Mouse (Mus musculus) embryonic facial prominence, embryonic 15.5 days (tissue): ENCODE results near the gene Peli1. TPM values are rescaled to one million over a fixed set of nuclear protein-coding genes. Genes with fewer than 3 reads are reported as not detected.
A peak's percentile ranks its signal among the peaks of the same experiment; 100 is the strongest.
"Not testable (repeated sequence)": the region's sequence is repeated elsewhere in the genome, so short reads cannot be mapped to it uniquely, and the experiment has no call there.

Experiments used
- ATAC-seq: fragments of 200-750 bp; cut with Nextera tagmentation; 2 replicates; pipeline ENCODE4 v1.8.0; 2017; ENCODE audit warnings: low read depth, moderate TSS enrichment; ENCODE audit not compliant: insufficient number of reproducible peaks, low FRiP score, low TSS enrichment
- H3K27ac ChIP-seq: fragments of 300-500 bp; sonication (generic); replicated peaks from 2 replicates; pipeline ENCODE4 v1.5.1; 2015; ENCODE audit warnings: mild to moderate bottlenecking, inconsistent platforms
- H3K27me3 ChIP-seq: fragments of 300-500 bp; sonication (generic); 2 replicates; pipeline ENCODE4 v1.6.1; 2015; ENCODE audit warnings: inconsistent platforms
- H3K36me3 ChIP-seq: fragments of 300-500 bp; sonication (generic); 2 replicates; pipeline ENCODE4 v1.6.1; 2015; ENCODE audit warnings: mild to moderate bottlenecking, inconsistent platforms
- H3K4me1 ChIP-seq: fragments of 300-500 bp; sonication (generic); 2 replicates; pipeline ENCODE4 v1.6.1; 2015; ENCODE audit warnings: inconsistent platforms
- H3K4me2 ChIP-seq: fragments of 300-500 bp; sonication (generic); replicated peaks from 2 replicates; pipeline ENCODE4 v1.6.1; 2015; ENCODE audit warnings: mild to moderate bottlenecking, inconsistent platforms
- H3K4me3 ChIP-seq: fragments of 300-500 bp; sonication (generic); replicated peaks from 2 replicates; pipeline ENCODE4 v1.5.1; 2015; ENCODE audit warnings: mild to moderate bottlenecking, inconsistent platforms
- H3K9ac ChIP-seq: fragments of 300-500 bp; sonication (generic); 2 replicates; pipeline ENCODE4 v1.6.1; 2015; ENCODE audit warnings: inconsistent platforms
- H3K9me3 ChIP-seq: fragments of 300-500 bp; sonication (generic); replicated peaks from 2 replicates; pipeline ENCODE4 v1.6.1; 2016; ENCODE audit warnings: inconsistent platforms
- WGBS: fragments of 180-500 bp; shearing (Covaris S2); methylation state at CpG from one replicate; pipeline ENCODE4 v1.1.7; 2015; 5-methylcytosine and 5-hydroxymethylcytosine counted together
- polyA plus RNA-seq: library from polyadenylated mRNA; unstranded; fragments of >200 nt; fragmentation: Nextera tagmentation; extraction: Ambion mirVana; gene quantifications from 2 replicates; pipeline ENCODE4 v1.2.1, GENCODE M21; 2015

Peli1 gene
- polyA plus RNA-seq, 1 experiment from 2014 or later = 43.3 TPM

DNA sequence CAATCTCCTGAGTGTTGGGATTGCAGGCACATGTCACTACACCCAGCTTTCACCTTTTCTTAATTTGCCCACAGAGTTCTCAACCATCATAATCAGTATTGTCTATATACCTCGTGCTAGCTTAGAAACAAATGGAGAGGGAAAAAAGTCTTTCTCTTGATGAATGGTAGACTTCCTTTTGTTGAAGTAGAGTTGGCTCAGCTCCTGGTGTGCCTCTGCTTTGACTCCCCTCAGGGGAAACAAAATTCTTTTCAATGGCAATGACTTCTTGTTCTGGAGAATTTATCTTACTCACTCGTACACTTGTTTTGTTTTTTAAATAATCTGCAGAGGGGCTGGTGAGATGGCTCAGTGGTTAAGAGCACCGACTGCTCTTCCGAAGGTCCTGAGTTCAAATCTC is 62.0 kb downstream of the Peli1 start:
- Histone ChIP-seq H3K9ac (no peak overlapping the region), H3K4me3 (no peak overlapping the region), H3K4me2 (no peak overlapping the region), H3K27me3 (no peaks in the 10 kb centered on the region), H3K27ac (no peak overlapping the region), H3K9me3 (no peaks in the 10 kb centered on the region), H3K36me3 (peaks cover 30% of the 10 kb centered on the region), H3K4me1 (no peaks in the 10 kb centered on the region)
- WGBS = 82% methylated on average over 4 of the region's 4 CpGs
- no peak for ATAC-seq

GRCm38 (mm10) chr11:21157595-21157994 is 66.5 kb downstream of the Peli1 start:
- Histone ChIP-seq H3K4me2 (no peak overlapping the region), H3K9me3 (no peaks in the 10 kb centered on the region), H3K4me1 (no peaks in the 10 kb centered on the region), H3K9ac (no peak overlapping the region), H3K4me3 (no peak overlapping the region), H3K27me3 (no peaks in the 10 kb centered on the region), H3K36me3 (peaks cover 11% of the 10 kb centered on the region), H3K27ac (no peak overlapping the region)
- WGBS = 81% methylated on average over 4 of the region's 4 CpGs
- ATAC-seq = no peak

DNA sequence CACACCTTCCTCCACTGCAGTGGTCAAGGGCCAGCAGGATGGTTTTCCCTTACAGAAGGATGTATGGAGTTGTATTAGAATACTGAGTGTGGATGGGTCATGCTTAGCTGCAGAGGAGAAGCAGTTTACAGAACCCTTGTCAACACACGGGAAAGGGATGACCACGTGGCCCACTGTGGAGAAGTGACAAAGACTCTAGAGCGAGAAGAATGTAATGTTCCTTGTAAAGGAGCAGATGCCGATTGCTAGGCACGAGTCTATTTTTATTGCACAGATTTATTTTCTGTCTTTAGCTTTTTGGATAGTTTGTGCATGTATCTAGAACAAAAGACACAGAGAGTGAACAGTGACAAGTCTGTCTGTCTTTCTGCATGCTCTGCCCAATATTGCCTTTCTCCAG is 71.0 kb downstream of the Peli1 start:
- Histone ChIP-seq H3K36me3 (no peaks in the 10 kb centered on the region), H3K4me1 (peaks cover 15% of the 10 kb centered on the region), H3K4me3 (no peak overlapping the region), H3K9ac (no peak overlapping the region), H3K27ac (no peak overlapping the region), H3K9me3 (no peaks in the 10 kb centered on the region), H3K4me2 (no peak overlapping the region), H3K27me3 (no peaks in the 10 kb centered on the region)
- no peak for ATAC-seq
- WGBS = 70% methylated on average over 5 of the region's 5 CpGs

DNA sequence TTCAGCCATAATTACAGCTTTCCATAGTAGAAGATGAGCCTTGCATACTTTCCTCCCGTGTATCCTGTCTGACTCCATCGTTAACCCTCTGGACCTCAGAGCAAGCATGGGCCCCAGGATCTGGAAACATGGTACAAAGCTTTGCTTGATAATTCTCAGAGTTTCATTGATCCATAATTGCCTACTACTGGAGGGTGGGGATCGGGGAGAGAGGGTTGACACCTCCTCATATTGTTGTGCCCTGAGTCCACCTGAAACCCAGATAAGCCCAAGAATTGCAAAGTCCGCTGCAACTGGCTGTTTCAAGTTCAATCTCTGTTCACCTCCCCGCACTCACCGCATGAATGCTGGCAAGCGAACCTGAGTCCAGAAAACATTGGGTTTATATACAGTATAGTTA is 72.1 kb downstream of the Peli1 start:
- no peak overlapping the region for H3K27ac ChIP-seq
- H3K27me3 ChIP-seq = no peaks in the 10 kb centered on the region
- H3K36me3 ChIP-seq = no peaks in the 10 kb centered on the region
- no peak overlapping the region for H3K9ac ChIP-seq
- H3K4me2 ChIP-seq = no peak overlapping the region
- H3K4me1 ChIP-seq = peaks cover 15% of the 10 kb centered on the region
- ATAC-seq = no peak
- no peaks in the 10 kb centered on the region for H3K9me3 ChIP-seq
- no peak overlapping the region for H3K4me3 ChIP-seq
- 54% methylated on average over 7 of the region's 7 CpGs for WGBS

GRCm38 (mm10) chr11:21163673-21164072 is 72.6 kb downstream of the Peli1 start:
- Histone ChIP-seq H3K9me3 (no peaks in the 10 kb centered on the region), H3K36me3 (no peaks in the 10 kb centered on the region), H3K9ac (no peak overlapping the region), H3K4me3 (no peak overlapping the region), H3K4me1 (peaks cover 15% of the 10 kb centered on the region), H3K4me2 (no peak overlapping the region), H3K27me3 (no peaks in the 10 kb centered on the region), H3K27ac (no peak overlapping the region)
- ATAC-seq = peak; percentile 60
- WGBS = under 1% methylated on average over 5 of the region's 5 CpGs

DNA sequence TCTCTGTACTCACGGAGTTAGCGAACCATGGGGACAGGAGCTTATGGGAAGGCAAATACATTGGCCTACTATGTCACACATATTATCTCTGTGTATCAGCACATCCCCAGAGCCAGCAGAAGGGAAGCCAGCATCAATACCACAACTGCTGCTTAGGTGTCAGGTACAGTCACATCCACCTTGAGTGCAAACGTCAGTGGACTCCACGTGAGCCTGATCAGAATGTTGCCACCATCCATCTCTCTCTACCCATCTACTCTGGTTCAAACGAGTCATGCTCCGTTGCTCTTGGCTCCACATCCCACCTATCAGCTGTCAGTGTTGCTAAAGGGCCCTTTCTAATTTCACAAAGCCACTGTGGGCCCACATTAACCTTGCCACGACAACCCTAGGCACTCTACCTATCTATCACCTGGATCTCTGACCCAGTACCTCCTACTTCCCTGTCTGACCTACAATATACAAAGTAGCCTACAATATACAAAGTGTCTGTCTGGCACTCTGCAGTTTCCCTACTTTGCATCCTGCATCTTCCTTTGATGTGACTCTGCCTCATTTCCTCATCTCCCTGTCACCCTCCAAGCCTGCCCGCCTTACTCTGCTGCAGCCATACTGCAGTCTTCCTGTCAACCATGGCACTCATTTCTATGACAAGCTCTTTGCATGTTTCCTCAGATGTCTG is 73.4 kb downstream of the Peli1 start:
- Histone ChIP-seq H3K4me1 (peaks cover 15% of the 10 kb centered on the region), H3K4me2 (no peak overlapping the region), H3K27ac (no peak overlapping the region), H3K4me3 (no peak overlapping the region), H3K9ac (no peak overlapping the region), H3K27me3 (no peaks in the 10 kb centered on the region), H3K9me3 (no peaks in the 10 kb centered on the region), H3K36me3 (no peaks in the 10 kb centered on the region)
- WGBS = 60% methylated on average over 8 of the region's 8 CpGs
- no peak for ATAC-seq

DNA sequence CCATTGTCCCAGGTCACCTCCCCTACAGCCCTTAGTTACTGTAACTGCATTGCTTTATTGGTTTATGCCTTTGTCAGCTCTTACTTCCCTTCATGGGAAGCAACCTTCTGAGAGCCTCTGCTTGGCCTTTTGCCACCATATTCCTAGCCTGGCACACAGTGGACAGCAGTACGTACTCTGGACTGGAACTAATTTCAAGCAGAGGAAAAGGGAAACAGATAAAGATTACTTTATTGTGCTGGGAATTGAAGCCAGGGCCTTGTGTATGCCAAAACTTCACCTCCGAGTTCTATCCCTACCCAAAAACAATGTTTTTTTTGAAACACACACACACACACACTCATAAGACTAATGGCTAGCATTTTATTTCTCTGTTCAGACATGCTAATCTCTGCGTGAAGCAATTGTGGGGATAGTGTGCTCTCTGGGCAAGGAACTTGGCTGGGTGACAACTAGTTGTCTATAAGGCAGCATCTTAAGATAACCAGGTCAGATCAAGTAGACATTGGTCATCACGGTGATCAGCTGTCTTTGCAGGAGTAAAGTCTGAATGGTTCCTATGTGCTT is 74.0 kb downstream of the Peli1 start:
- no peak overlapping the region for H3K4me2 ChIP-seq
- H3K9ac ChIP-seq = no peak overlapping the region
- H3K4me1 ChIP-seq = peaks cover 15% of the 10 kb centered on the region
- H3K36me3 ChIP-seq = no peaks in the 10 kb centered on the region
- H3K27ac ChIP-seq = no peak overlapping the region
- 0 out of 2 replicates have a peak, but pooled peaks cover 3% of the 10 kb centered on the region for H3K9me3 ChIP-seq
- no peaks in the 10 kb centered on the region for H3K27me3 ChIP-seq
- no peak overlapping the region for H3K4me3 ChIP-seq
- WGBS = 62% methylated on average over 4 of the region's 4 CpGs
- no peak for ATAC-seq

DNA sequence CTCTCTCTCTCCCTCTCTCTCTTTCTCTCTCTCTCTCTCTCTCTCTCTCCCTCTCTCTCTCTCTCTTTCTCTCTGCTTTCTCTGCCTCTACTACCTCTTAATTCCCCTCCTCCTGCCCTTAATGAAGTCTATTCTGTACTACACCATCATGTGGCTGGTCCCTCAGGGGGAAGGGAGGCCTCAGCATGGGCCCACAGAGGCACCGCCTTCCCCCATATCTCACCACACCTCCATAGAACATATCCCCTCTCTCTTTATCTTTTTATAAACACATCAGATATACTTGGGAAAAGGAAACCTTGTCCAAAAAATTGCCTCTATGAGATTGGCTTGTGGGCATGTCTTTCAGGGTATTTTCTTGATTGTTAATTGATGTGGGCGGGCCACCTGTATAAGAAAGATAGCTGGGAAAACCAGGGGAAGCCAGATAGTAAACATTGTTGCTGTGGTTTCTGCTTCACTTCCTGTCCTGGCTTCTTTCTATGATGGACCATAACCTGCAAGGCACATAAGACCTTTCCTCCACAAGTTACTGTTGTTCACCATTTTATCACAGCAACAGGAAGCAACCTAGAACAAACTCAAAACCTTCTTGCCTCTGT is 75.5 kb downstream of the Peli1 start:
- no peak overlapping the region for H3K4me2 ChIP-seq
- no peaks in the 10 kb centered on the region for H3K27me3 ChIP-seq
- peaks cover 15% of the 10 kb centered on the region for H3K4me1 ChIP-seq
- H3K27ac ChIP-seq = no peak overlapping the region
- no peak for ATAC-seq
- 92% methylated on average over 2 of the region's 2 CpGs for WGBS
- no peak overlapping the region for H3K9ac ChIP-seq
- H3K9me3 ChIP-seq = 0 out of 2 replicates have a peak, but pooled peaks cover 3% of the 10 kb centered on the region
- no peak overlapping the region for H3K4me3 ChIP-seq
- H3K36me3 ChIP-seq = no peaks in the 10 kb centered on the region

- H3K4me2 ChIP-seq = no peak overlapping the region
- 57% methylated on average over 6 of the region's 6 CpGs for WGBS
Observed at GRCm38 (mm10) chr11:21168828-21169607, 77.9 kb downstream of the Peli1 start.

GRCm38 (mm10) chr11:21169608-21169860 is 78.4 kb downstream of the Peli1 start:
- H3K36me3 ChIP-seq, ATAC-seq, H3K27me3 ChIP-seq, H3K4me2 ChIP-seq, H3K4me1 ChIP-seq, H3K9ac ChIP-seq, H3K27ac ChIP-seq, H3K4me3 ChIP-seq, H3K9me3 ChIP-seq: not testable (repeated sequence)
- WGBS = 83% methylated on average over 1 of the region's 1 CpGs

More at GRCm38 (mm10) chr11:21168828-21169607, 77.9 kb downstream of the Peli1 start:
- H3K9ac ChIP-seq = no peak overlapping the region
- H3K9me3 ChIP-seq = 0 out of 2 replicates have a peak, but pooled peaks cover 3% of the 10 kb centered on the region
- H3K4me1 ChIP-seq = peaks cover 5% of the 10 kb centered on the region
- no peak for ATAC-seq
- H3K27ac ChIP-seq = no peak overlapping the region
- H3K4me3 ChIP-seq = no peak overlapping the region
- H3K27me3 ChIP-seq = no peaks in the 10 kb centered on the region
- H3K36me3 ChIP-seq = no peaks in the 10 kb centered on the region

DNA sequence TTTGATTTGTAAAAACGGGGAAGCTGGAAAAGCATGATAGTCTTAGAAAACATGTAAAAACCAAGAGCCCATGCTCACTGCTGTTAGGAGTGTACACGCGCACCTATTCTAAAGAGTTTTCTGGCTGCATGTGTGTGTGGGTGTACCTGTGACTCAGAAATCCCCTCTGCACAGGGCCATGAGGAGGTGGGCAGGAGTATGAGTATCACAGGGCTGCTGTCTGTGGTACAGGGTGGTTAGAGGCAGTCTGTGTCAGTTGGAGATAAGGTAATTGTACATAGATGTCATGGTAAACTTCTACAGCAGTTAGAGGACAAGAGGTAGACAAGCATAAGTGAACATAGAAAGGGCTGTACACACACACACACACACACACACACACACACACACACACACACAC is 81.2 kb downstream of the Peli1 start:
- no peaks in the 10 kb centered on the region for H3K27me3 ChIP-seq
- no peak overlapping the region for H3K4me3 ChIP-seq
- H3K36me3 ChIP-seq = no peaks in the 10 kb centered on the region
- H3K4me1 ChIP-seq = 0 out of 2 replicates have a peak, but pooled peaks cover 2% of the 10 kb centered on the region
- H3K9me3 ChIP-seq = 0 out of 2 replicates have a peak, but pooled peaks cover 3% of the 10 kb centered on the region
- H3K9ac ChIP-seq = no peak overlapping the region
- ATAC-seq = no peak
- no peak overlapping the region for H3K27ac ChIP-seq
- 91% methylated on average over 3 of the region's 3 CpGs for WGBS
- no peak overlapping the region for H3K4me2 ChIP-seq
